Mouse (Mus musculus) ES-E14 (cell line): Measurements from ENCODE around the gene Cd47. TPM values are rescaled to one million over a fixed set of nuclear protein-coding genes. Genes with fewer than 3 reads are reported as not detected.

ENCODE experiments used
- DNase-seq: peaks from one replicate; pipeline ENCODE4 v3.0.0-alpha.2; 2013; ENCODE audit warnings: low read depth, low spot score
- H3K27ac ChIP-seq: 2 replicates; pipeline ENCODE4 v1.5.1; 2012; ENCODE audit warnings: low read depth, mild to moderate bottlenecking, low read length, moderate library complexity, mixed read lengths; ENCODE audit not compliant: poor library complexity, insufficient read depth, severe bottlenecking
- H3K36me3 ChIP-seq: 2 replicates; pipeline ENCODE4 v1.6.1; 2012; ENCODE audit warnings: mild to moderate bottlenecking, low read length, moderate library complexity, mixed read lengths; ENCODE audit not compliant: control insufficient read depth, poor library complexity, insufficient read depth, severe bottlenecking
- H3K4me1 ChIP-seq, 2 experiments: fragments of 150-350 bp in 1 of 2; sonication (generic) in 1 of 2; 2 replicates each; pipeline ENCODE4 v1.6.1; 2012; ENCODE audit warnings: low read length in 2 of 2, mild to moderate bottlenecking in 1 of 2, mixed read lengths in 1 of 2; ENCODE audit not compliant: control insufficient read depth in 2 of 2, insufficient read depth in 2 of 2, poor library complexity in 1 of 2
- H3K4me3 ChIP-seq, 2 experiments: fragments of 150-350 bp in 1 of 2; sonication (generic) in 1 of 2; 2 replicates each; pipeline ENCODE4 v1.5.1; 2012; ENCODE audit warnings: low read length in 2 of 2, low read depth in 1 of 2, mild to moderate bottlenecking in 1 of 2, mixed read lengths in 1 of 2; ENCODE audit not compliant: insufficient read depth in 1 of 2, poor library complexity in 1 of 2, severe bottlenecking in 1 of 2
- H3K9ac ChIP-seq: 2 replicates; pipeline ENCODE4 v1.6.1; 2012; ENCODE audit warnings: low read depth, mild to moderate bottlenecking, low read length, mixed read lengths; ENCODE audit not compliant: poor library complexity, insufficient read depth, severe bottlenecking
- H3K9me3 ChIP-seq: fragments of 150-350 bp; sonication (generic); 2 replicates; pipeline ENCODE4 v1.6.1; 2012; ENCODE audit warnings: low read depth, mild to moderate bottlenecking, low read length; ENCODE audit not compliant: control insufficient read depth, insufficient read depth
- CHD2 ChIP-seq: IDR thresholded peaks from 2 replicates; pipeline ENCODE4 v1.6.1; 2014; ENCODE audit warnings: mild to moderate bottlenecking, low read depth, low read length, inconsistent platforms
- HCFC1 ChIP-seq: IDR thresholded peaks from 2 replicates; pipeline ENCODE4 v1.6.1; 2012; ENCODE audit warnings: low read length, inconsistent platforms, borderline replicate concordance; ENCODE audit not compliant: insufficient read depth
- MAFK ChIP-seq: IDR thresholded peaks from 2 replicates; pipeline ENCODE4 v1.6.1; 2014; ENCODE audit warnings: mild to moderate bottlenecking, low read depth, low read length, inconsistent platforms; ENCODE audit not compliant: insufficient read depth
- ZC3H11A ChIP-seq: IDR thresholded peaks from 2 replicates; pipeline ENCODE4 v1.6.1; 2012; ENCODE audit warnings: low read depth, mild to moderate bottlenecking, inconsistent platforms, low read length, borderline replicate concordance
- ZNF384 ChIP-seq: IDR thresholded peaks from 2 replicates; pipeline ENCODE4 v1.6.1; 2012; ENCODE audit warnings: low read depth, low read length, inconsistent platforms
- in situ Hi-C, 2 experiments: fragments of 600-800 bp; cut with MboI; formaldehyde crosslinking; loops; one replicate each; pipeline ENCODE4 v1.15.1; 2025; ENCODE audit warnings: low sequenced_read_pairs in 2 of 2, inconsistent platforms in 1 of 2; ENCODE audit not compliant: unreplicated experiment in 2 of 2
- total RNA-seq: library from RNA; depleted of rRNA; stranded (reverse); fragments of 300-350 nt; gene quantifications from 2 replicates; pipeline ENCODE4 v1.2.3, GENCODE M21; 2012

The Cd47 gene
- total RNA-seq, 1 experiment: 16.0 TPM

GRCm38 (mm10) chr16:49774059-49775001, 26.0 kb upstream of the Cd47 start:
- no peak overlapping the region for H3K27ac ChIP-seq
- no peaks in the 10 kb centered on the region for H3K9me3 ChIP-seq
- H3K4me1 ChIP-seq: no peaks in the 10 kb centered on the region
- DNase-seq: no peak
- no peak overlapping the region for H3K4me3 ChIP-seq
- in situ Hi-C loops: no loop called here
- no peaks in the 10 kb centered on the region; the same call in 1 of the 2 replicates for H3K36me3 ChIP-seq
- no peak for TF ChIP-seq MAFK
- no peak overlapping the region for H3K9ac ChIP-seq

DNA sequence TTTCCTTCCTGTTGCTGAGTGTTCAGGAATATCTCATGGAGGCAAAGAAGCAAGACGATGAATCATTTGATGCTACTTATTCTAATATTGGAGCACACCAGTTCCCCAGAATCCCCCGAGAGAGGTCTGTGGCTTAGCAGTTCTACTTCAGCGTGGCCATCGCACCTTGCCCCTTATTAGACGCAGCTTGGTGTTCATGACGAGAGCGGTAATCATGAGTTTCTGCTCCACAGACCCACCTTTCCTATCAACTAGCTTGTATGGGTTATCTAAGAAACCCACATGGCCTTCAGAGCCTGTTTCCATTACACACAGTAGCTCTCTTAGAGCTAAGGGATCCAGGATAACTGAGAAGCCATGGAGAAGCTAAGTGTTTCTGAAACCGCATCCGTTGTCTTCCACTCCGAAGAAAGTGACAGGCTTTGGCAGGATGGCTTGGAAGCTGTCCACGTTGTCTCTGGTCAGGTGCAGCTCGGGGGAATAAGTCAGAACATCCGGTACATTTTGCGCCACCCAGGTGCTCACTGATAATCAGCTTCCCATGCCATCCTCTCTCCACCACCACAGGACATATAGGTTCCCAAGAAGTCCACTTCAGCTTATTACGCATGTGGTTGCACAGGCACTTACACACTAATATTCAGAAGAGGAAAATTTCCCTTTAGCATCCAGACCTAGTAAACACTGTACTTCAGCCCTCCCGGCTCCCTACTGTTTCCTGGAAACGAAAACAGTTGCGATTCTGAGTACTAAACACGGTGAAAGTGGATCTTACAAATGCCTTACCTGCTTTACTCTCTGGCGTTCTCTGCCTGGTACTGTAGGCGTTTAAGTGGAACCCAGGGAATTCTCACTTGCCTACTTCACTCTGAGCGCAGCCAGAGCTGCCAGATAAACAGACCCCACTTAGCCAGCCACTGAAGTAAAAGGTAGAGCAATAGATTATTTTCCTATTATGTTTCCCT, 25.0 kb upstream of the Cd47 start:
- H3K36me3 ChIP-seq: no peaks in the 10 kb centered on the region
- TF ChIP-seq HCFC1 (no peak), ZNF384 (no peak), CHD2 (no peak), MAFK (no peak), ZC3H11A (no peak)
- in situ Hi-C loops: no loop called here
- no peak overlapping the region for H3K27ac ChIP-seq
- H3K4me3 ChIP-seq: no peak overlapping the region
- no peaks in the 10 kb centered on the region for H3K4me1 ChIP-seq
- no peak overlapping the region for H3K9ac ChIP-seq
- H3K9me3 ChIP-seq: no peaks in the 10 kb centered on the region
- DNase-seq: no peak

DNA sequence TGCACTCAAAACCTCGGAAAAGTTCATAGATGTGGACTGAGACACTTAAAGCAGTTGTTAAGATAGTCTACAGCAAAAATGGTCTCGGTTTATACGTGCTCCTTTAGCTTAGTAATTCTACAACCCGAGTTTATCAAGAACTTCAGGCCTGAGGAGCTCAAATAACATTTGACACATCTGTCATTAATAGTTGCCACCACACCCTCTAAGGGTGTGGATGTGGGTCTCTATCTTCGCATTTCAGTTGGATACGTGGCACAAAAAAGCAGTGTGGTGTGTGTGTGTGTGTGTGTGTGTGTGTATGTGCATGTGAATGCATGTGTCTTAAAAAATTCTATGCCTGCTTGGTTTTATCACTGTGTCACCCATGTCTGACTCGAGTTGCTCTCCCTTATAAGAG, 23.4 kb upstream of the Cd47 start:
- Histone ChIP-seq H3K4me3 (no peak overlapping the region), H3K9ac (no peak overlapping the region), H3K9me3 (no peaks in the 10 kb centered on the region), H3K27ac (no peak overlapping the region), H3K36me3 (no peaks in the 10 kb centered on the region), H3K4me1 (no peaks in the 10 kb centered on the region)
- in situ Hi-C loops: no loop called here
- no peak for DNase-seq
- TF ChIP-seq MAFK (no peak), ZC3H11A (no peak), CHD2 (no peak), ZNF384 (no peak), HCFC1 (no peak)

GRCm38 (mm10) chr16:49781556-49782156, 18.7 kb upstream of the Cd47 start:
- H3K36me3 ChIP-seq: no peaks in the 10 kb centered on the region
- H3K9me3 ChIP-seq: no peaks in the 10 kb centered on the region
- no peak overlapping the region for H3K9ac ChIP-seq
- DNase-seq: no peak
- in situ Hi-C loops: no loop called here
- no peak for TF ChIP-seq MAFK
- TF ChIP-seq ZC3H11A: no peak
- TF ChIP-seq HCFC1: no peak
- TF ChIP-seq ZNF384: no peak
- no peak for TF ChIP-seq CHD2
- H3K27ac ChIP-seq: no peak overlapping the region
- H3K4me1 ChIP-seq: no peaks in the 10 kb centered on the region
- no peak overlapping the region for H3K4me3 ChIP-seq
